Mouse (Mus musculus): ENCODE measurements around the gene Adcy2. TPM values are rescaled to one million over a fixed set of nuclear protein-coding genes. Genes with fewer than 3 reads are reported as not detected.

Adcy2 gene
- total RNA-seq, 2 experiments from 2014 or later: 106 to 116 TPM

GRCm38 (mm10) chr13:68583961-68584360 is 415.4 kb downstream of the Adcy2 start:
- intact Hi-C loops (cut with DNase I): no loop called here
- DNase-seq (ENCODE audit: low spot score in 2 of 2): no peak

- no peak for DNase-seq (ENCODE audit: low spot score in 2 of 2)
- intact Hi-C loops (cut with DNase I): no loop called here
Observed at GRCm38 (mm10) chr13:68582517-68582780, 416.9 kb downstream of the Adcy2 start.

- peak; percentile 98 to 99 for DNase-seq (ENCODE audit: low spot score in 2 of 2)
- intact Hi-C loops (cut with DNase I): no loop called here
Observed at GRCm38 (mm10) chr13:68581747-68582516, 417.4 kb downstream of the Adcy2 start, which contains the start of the genes Mtrr and Fastkd3. Gene Mtrr, minus strand, starts transcription at chr13:68582149. Gene Fastkd3, plus strand, starts transcription at chr13:68582234.

- no peak for DNase-seq (ENCODE audit: low spot score in 2 of 2)
- intact Hi-C loops (cut with DNase I): no loop called here
Observed at GRCm38 (mm10) chr13:68581086-68581740, 418.1 kb downstream of the Adcy2 start.

- peak in 1 of 2 experiments; percentile 81 for DNase-seq (ENCODE audit: low spot score in 2 of 2)
- intact Hi-C loops (cut with DNase I): no loop called here
Observed at GRCm38 (mm10) chr13:68577945-68578344, 421.4 kb downstream of the Adcy2 start.

- DNase-seq (ENCODE audit: low spot score in 2 of 2): no peak
- intact Hi-C loops (cut with DNase I): no loop called here
Observed at GRCm38 (mm10) chr13:68574398-68574797, 424.9 kb downstream of the Adcy2 start.

- intact Hi-C loops (cut with DNase I): no loop called here
- no peak for DNase-seq (ENCODE audit: low spot score in 2 of 2)
Observed at GRCm38 (mm10) chr13:68572966-68573913, 426.1 kb downstream of the Adcy2 start.

GRCm38 (mm10) chr13:68572247-68572646 is 427.1 kb downstream of the Adcy2 start:
- intact Hi-C loops (cut with DNase I): no loop called here
- DNase-seq (ENCODE audit: low spot score in 2 of 2): no peak

All from left cerebral cortex, postnatal 14 days (tissue).